Mouse (Mus musculus) liver, adult 2 months (tissue): Measurements from ENCODE around the gene Klf13.

Experiments used
- CTCF ChIP-seq: fragments of 200-500 bp; IDR thresholded peaks from 2 replicates; pipeline ENCODE4 v1.5.1; 2011; ENCODE audit warnings: low read depth, low read length, control low read depth
- POLR2A ChIP-seq: fragments of 200-500 bp; IDR thresholded peaks from 2 replicates; pipeline ENCODE4 v1.6.1; 2011; ENCODE audit warnings: low read length, control low read depth; ENCODE audit not compliant: insufficient read depth; ENCODE audit errors: extremely low read depth

- TF ChIP-seq CTCF = no peak
- no peak for TF ChIP-seq POLR2A
Measured at GRCm38 (mm10) chr7:63941050-63941449, 2.3 kb upstream of the Klf13 start.
